Mouse (Mus musculus): ENCODE data around the gene Gm13279. TPM values are rescaled to one million over a fixed set of nuclear protein-coding genes. Genes with fewer than 3 reads are reported as not detected.
"Not testable (repeated sequence)": the region's sequence is repeated elsewhere in the genome, so short reads cannot be mapped to it uniquely, and the experiment has no call there.

Gm13279 gene
- total and polyA plus RNA-seq, 2 experiments from 2014 or later: not detected

- TF ChIP-seq CTCF (IDR thresholded peaks at IDR 0.05): peak; percentile 67
- WGBS: under 1% methylated on average over 26 of the region's 28 CpGs
- not testable (repeated sequence) for ATAC-seq (ENCODE audit: low FRiP score); H3K27me3 ChIP-seq (ENCODE audit: insufficient read depth, low read length); H3K27ac ChIP-seq (ENCODE audit: low read depth, low read length); H3K9ac ChIP-seq (replicated peaks; ENCODE audit: low read length, poor library complexity, severe bottlenecking); H3K4me1 ChIP-seq (ENCODE audit: insufficient read depth, low read length); H3K9me3 ChIP-seq (ENCODE audit: low read length); H3K36me3 ChIP-seq (ENCODE audit: insufficient read depth, low read length)
- H3K4me3 ChIP-seq (ENCODE audit: low read depth, low read length): peak overlapping the region; percentile 20; the same call in 1 of the 2 replicates
- peak overlapping the region; percentile 42 for H3K4me2 ChIP-seq (ENCODE audit: low read depth, low read length, poor library complexity, severe bottlenecking)
- DNase-seq (ENCODE audit: low spot score): peak; percentile 82
Measured at GRCm38 (mm10) chr4:88760431-88760830, 36.8 kb upstream of the Gm13279 start.

- not testable (repeated sequence) for ATAC-seq (ENCODE audit: low FRiP score); DNase-seq (ENCODE audit: low spot score)
- WGBS: 72% methylated on average over 6 of the region's 8 CpGs
Measured at GRCm38 (mm10) chr4:88761776-88762175, 35.4 kb upstream of the Gm13279 start.

GRCm38 (mm10) chr4:88762341-88762740 is 34.9 kb upstream of the Gm13279 start:
- ATAC-seq (ENCODE audit: low FRiP score); H3K9me3 ChIP-seq (ENCODE audit: low read length); H3K27me3 ChIP-seq (ENCODE audit: insufficient read depth, low read length); H3K4me3 ChIP-seq (ENCODE audit: low read depth, low read length); H3K4me2 ChIP-seq (ENCODE audit: low read depth, low read length, poor library complexity, severe bottlenecking); H3K27ac ChIP-seq (ENCODE audit: low read depth, low read length); H3K4me1 ChIP-seq (ENCODE audit: insufficient read depth, low read length); H3K36me3 ChIP-seq (ENCODE audit: insufficient read depth, low read length); H3K9ac ChIP-seq (replicated peaks; ENCODE audit: low read length, poor library complexity, severe bottlenecking); DNase-seq (ENCODE audit: low spot score): not testable (repeated sequence)
- WGBS: 60% methylated on average over 8 of the region's 9 CpGs

More at GRCm38 (mm10) chr4:88761776-88762175, 35.4 kb upstream of the Gm13279 start:
- not testable (repeated sequence) for H3K36me3 ChIP-seq (ENCODE audit: insufficient read depth, low read length); H3K4me1 ChIP-seq (ENCODE audit: insufficient read depth, low read length); H3K4me3 ChIP-seq (ENCODE audit: low read depth, low read length); H3K9ac ChIP-seq (replicated peaks; ENCODE audit: low read length, poor library complexity, severe bottlenecking); H3K27me3 ChIP-seq (ENCODE audit: insufficient read depth, low read length); H3K4me2 ChIP-seq (ENCODE audit: low read depth, low read length, poor library complexity, severe bottlenecking); H3K27ac ChIP-seq (ENCODE audit: low read depth, low read length); H3K9me3 ChIP-seq (ENCODE audit: low read length)

- 3% methylated on average over 29 of the region's 42 CpGs for WGBS
- H3K9me3 ChIP-seq (ENCODE audit: low read length); H3K4me1 ChIP-seq (ENCODE audit: insufficient read depth, low read length); H3K27ac ChIP-seq (ENCODE audit: low read depth, low read length); ATAC-seq (ENCODE audit: low FRiP score); H3K36me3 ChIP-seq (ENCODE audit: insufficient read depth, low read length); H3K27me3 ChIP-seq (ENCODE audit: insufficient read depth, low read length); H3K9ac ChIP-seq (replicated peaks; ENCODE audit: low read length, poor library complexity, severe bottlenecking): not testable (repeated sequence)
- TF ChIP-seq CTCF (IDR thresholded peaks at IDR 0.05): peak; percentile 65
- Histone ChIP-seq H3K4me3 (ENCODE audit: low read depth, low read length) (peak overlapping the region; percentile 26), H3K4me2 (ENCODE audit: low read depth, low read length, poor library complexity, severe bottlenecking) (peak overlapping the region; percentile 46)
- peak; percentile 76 for DNase-seq (ENCODE audit: low spot score)
Measured at GRCm38 (mm10) chr4:88763384-88764018, 33.7 kb upstream of the Gm13279 start.

- no CpG with 5 or more reads among the region's 32 CpGs for WGBS
Measured at GRCm38 (mm10) chr4:88773534-88773933, 23.7 kb upstream of the Gm13279 start, which contains the start of gene Gm13290. Gm13290 (plus strand) TSS chr4:88773834.

GRCm38 (mm10) chr4:88776622-88777021 is 20.6 kb upstream of the Gm13279 start, which contains the start of gene Gm13289:
Gm13289 (plus strand) TSS chr4:88776922.
- not testable (repeated sequence) for H3K27me3 ChIP-seq (ENCODE audit: insufficient read depth, low read length); H3K4me1 ChIP-seq (ENCODE audit: insufficient read depth, low read length); H3K9me3 ChIP-seq (ENCODE audit: low read length); ATAC-seq (ENCODE audit: low FRiP score); H3K9ac ChIP-seq (replicated peaks; ENCODE audit: low read length, poor library complexity, severe bottlenecking); DNase-seq (ENCODE audit: low spot score); H3K27ac ChIP-seq (ENCODE audit: low read depth, low read length); H3K4me3 ChIP-seq (ENCODE audit: low read depth, low read length); H3K4me2 ChIP-seq (ENCODE audit: low read depth, low read length, poor library complexity, severe bottlenecking); H3K36me3 ChIP-seq (ENCODE audit: insufficient read depth, low read length)
- WGBS: no CpG with 5 or more reads among the region's 29 CpGs

More at GRCm38 (mm10) chr4:88773534-88773933, 23.7 kb upstream of the Gm13279 start, which contains the start of gene Gm13290:
- H3K4me2 ChIP-seq (ENCODE audit: low read depth, low read length, poor library complexity, severe bottlenecking); H3K9ac ChIP-seq (replicated peaks; ENCODE audit: low read length, poor library complexity, severe bottlenecking); H3K9me3 ChIP-seq (ENCODE audit: low read length); H3K36me3 ChIP-seq (ENCODE audit: insufficient read depth, low read length); H3K4me1 ChIP-seq (ENCODE audit: insufficient read depth, low read length); H3K27ac ChIP-seq (ENCODE audit: low read depth, low read length); ATAC-seq (ENCODE audit: low FRiP score); H3K4me3 ChIP-seq (ENCODE audit: low read depth, low read length); DNase-seq (ENCODE audit: low spot score); H3K27me3 ChIP-seq (ENCODE audit: insufficient read depth, low read length): not testable (repeated sequence)

- H3K4me2 ChIP-seq (ENCODE audit: low read depth, low read length, poor library complexity, severe bottlenecking); H3K4me3 ChIP-seq (ENCODE audit: low read depth, low read length); DNase-seq (ENCODE audit: low spot score); H3K27me3 ChIP-seq (ENCODE audit: insufficient read depth, low read length); H3K36me3 ChIP-seq (ENCODE audit: insufficient read depth, low read length); H3K4me1 ChIP-seq (ENCODE audit: insufficient read depth, low read length); H3K9ac ChIP-seq (replicated peaks; ENCODE audit: low read length, poor library complexity, severe bottlenecking); H3K9me3 ChIP-seq (ENCODE audit: low read length); H3K27ac ChIP-seq (ENCODE audit: low read depth, low read length); ATAC-seq (ENCODE audit: low FRiP score): not testable (repeated sequence)
- no CpG with 5 or more reads among the region's 29 CpGs for WGBS
Measured at GRCm38 (mm10) chr4:88779550-88779949, 17.6 kb upstream of the Gm13279 start, which contains the start of gene Gm13272. Gm13272 (plus strand) TSS chr4:88779850.

GRCm38 (mm10) chr4:88780320-88780719 is 16.9 kb upstream of the Gm13279 start:
- ATAC-seq (ENCODE audit: low FRiP score); H3K27ac ChIP-seq (ENCODE audit: low read depth, low read length); H3K4me2 ChIP-seq (ENCODE audit: low read depth, low read length, poor library complexity, severe bottlenecking); H3K27me3 ChIP-seq (ENCODE audit: insufficient read depth, low read length); H3K9me3 ChIP-seq (ENCODE audit: low read length); H3K4me3 ChIP-seq (ENCODE audit: low read depth, low read length); H3K4me1 ChIP-seq (ENCODE audit: insufficient read depth, low read length); H3K9ac ChIP-seq (replicated peaks; ENCODE audit: low read length, poor library complexity, severe bottlenecking); H3K36me3 ChIP-seq (ENCODE audit: insufficient read depth, low read length); DNase-seq (ENCODE audit: low spot score): not testable (repeated sequence)
- WGBS: 51% methylated on average over 13 of the region's 18 CpGs

- H3K4me1 ChIP-seq (ENCODE audit: insufficient read depth, low read length); H3K27ac ChIP-seq (ENCODE audit: low read depth, low read length); H3K27me3 ChIP-seq (ENCODE audit: insufficient read depth, low read length); H3K4me3 ChIP-seq (ENCODE audit: low read depth, low read length); H3K9me3 ChIP-seq (ENCODE audit: low read length); H3K4me2 ChIP-seq (ENCODE audit: low read depth, low read length, poor library complexity, severe bottlenecking); H3K36me3 ChIP-seq (ENCODE audit: insufficient read depth, low read length); ATAC-seq (ENCODE audit: low FRiP score); DNase-seq (ENCODE audit: low spot score); H3K9ac ChIP-seq (replicated peaks; ENCODE audit: low read length, poor library complexity, severe bottlenecking): not testable (repeated sequence)
- WGBS: 10% methylated on average over 3 of the region's 7 CpGs
Measured at GRCm38 (mm10) chr4:88781831-88782230, 15.4 kb upstream of the Gm13279 start, which contains the start of gene Ifnz. Ifnz (plus strand) TSS chr4:88782131.

All from midbrain, postnatal 0 days (tissue).